Mouse (Mus musculus): Measurements from ENCODE around the gene Scap.

- TF ChIP-seq CTCF (IDR thresholded peaks at IDR 0.05) (no peak), EP300 (IDR thresholded peaks at IDR 0.05; ENCODE audit: insufficient read depth, low read depth, low read length) (no peak), POLR2A (IDR thresholded peaks at IDR 0.05; ENCODE audit: insufficient read depth, low read depth, low read length) (no peak)
Measured at GRCm38 (mm10) chr9:110340037-110340750, 7.1 kb downstream of the Scap start.

All from heart, adult 2 months (tissue).